Mouse (Mus musculus) midbrain, embryonic 11.5 days (tissue): Measurements from ENCODE around the gene Folr1. TPM values are rescaled to one million over a fixed set of nuclear protein-coding genes. Genes with fewer than 3 reads are reported as not detected.

Experiments used
- ATAC-seq: fragments of 200-750 bp; cut with Nextera tagmentation; 2 replicates; pipeline ENCODE4 v1.8.0; 2017; ENCODE audit warnings: moderate TSS enrichment, moderate library complexity; ENCODE audit not compliant: low FRiP score
- DNase-seq: peaks from one replicate; pipeline ENCODE4 v3.0.0; 2015; ENCODE audit warnings: low spot score; ENCODE audit errors: missing footprints
- H3K27ac ChIP-seq: fragments of 300-500 bp; sonication (generic); 2 replicates; pipeline ENCODE4 v1.5.1; 2014; ENCODE audit warnings: low read depth, low read length
- H3K27me3 ChIP-seq: fragments of 300-500 bp; sonication (generic); 2 replicates; pipeline ENCODE4 v1.6.1; 2014; ENCODE audit warnings: mild to moderate bottlenecking, low read length, moderate library complexity, mixed read lengths; ENCODE audit not compliant: control insufficient read depth, insufficient read depth
- H3K36me3 ChIP-seq: fragments of 300-500 bp; sonication (generic); 2 replicates; pipeline ENCODE4 v1.6.1; 2014; ENCODE audit warnings: mild to moderate bottlenecking, low read length, moderate library complexity, mixed read lengths; ENCODE audit not compliant: control insufficient read depth, insufficient read depth
- H3K4me1 ChIP-seq: fragments of 300-500 bp; sonication (generic); 2 replicates; pipeline ENCODE4 v1.6.1; 2014; ENCODE audit warnings: low read length; ENCODE audit not compliant: control insufficient read depth, insufficient read depth
- H3K4me2 ChIP-seq: fragments of 300-500 bp; sonication (generic); 2 replicates; pipeline ENCODE4 v1.6.1; 2014; ENCODE audit warnings: mild to moderate bottlenecking, moderate library complexity
- H3K4me3 ChIP-seq: fragments of 300-500 bp; sonication (generic); 2 replicates; pipeline ENCODE4 v1.5.1; 2014; ENCODE audit warnings: low read depth, low read length
- H3K9ac ChIP-seq: fragments of 300-500 bp; sonication (generic); 2 replicates; pipeline ENCODE4 v1.6.1; 2014; ENCODE audit warnings: low read length
- H3K9me3 ChIP-seq: fragments of 300-500 bp; sonication (generic); 2 replicates; pipeline ENCODE4 v1.6.1; 2016; ENCODE audit warnings: low read length; ENCODE audit not compliant: control insufficient read depth
- WGBS: fragments of 180-500 bp; shearing (Covaris S2); extraction: QIAGEN DNeasy Blood & Tissue Kit; methylation state at CpG from one replicate; pipeline ENCODE4 v1.1.7; 2014; 5-methylcytosine and 5-hydroxymethylcytosine counted together
- polyA plus RNA-seq: library from polyadenylated mRNA; unstranded; fragments of >200 nt; fragmentation: Nextera tagmentation; extraction: Ambion mirVana; gene quantifications from 2 replicates; pipeline ENCODE4 v1.2.1, GENCODE M21; 2014

Gene Folr1
- polyA plus RNA-seq, 1 experiment from 2014 or later, result 12.4 TPM

GRCm38 (mm10) chr7:101830373-101830772 lies 40.2 kb downstream of the Folr1 start:
- Histone ChIP-seq H3K36me3 (peaks cover 50% of the 10 kb centered on the region), H3K27me3 (no peaks in the 10 kb centered on the region), H3K4me3 (no peak overlapping the region), H3K9me3 (no peaks in the 10 kb centered on the region), H3K4me2 (no peak overlapping the region), H3K4me1 (peaks cover 15% of the 10 kb centered on the region; the same call in 1 of the 2 replicates), H3K9ac (no peak overlapping the region), H3K27ac (no peak overlapping the region)
- WGBS, result 92% methylated on average over 3 of the region's 3 CpGs
- DNase-seq, result no peak
- no peak for ATAC-seq

GRCm38 (mm10) chr7:101823758-101824630 lies 46.6 kb downstream of the Folr1 start:
- ATAC-seq (no peak), DNase-seq (peak; percentile 87)
- WGBS, result 86% methylated on average over 18 of the region's 18 CpGs
- peaks cover 16% of the 10 kb centered on the region for H3K36me3 ChIP-seq
- H3K27me3 ChIP-seq, result peaks cover 35% of the 10 kb centered on the region
- no peak overlapping the region for H3K4me3 ChIP-seq
- H3K27ac ChIP-seq, result no peak overlapping the region
- H3K4me1 ChIP-seq, result peaks cover 13% of the 10 kb centered on the region
- no peak overlapping the region for H3K4me2 ChIP-seq
- H3K9ac ChIP-seq, result no peak overlapping the region
- no peaks in the 10 kb centered on the region for H3K9me3 ChIP-seq

GRCm38 (mm10) chr7:101822836-101823757 lies 47.5 kb downstream of the Folr1 start:
- ATAC-seq (peak; percentile 16), DNase-seq (peak; percentile 92)
- Histone ChIP-seq H3K27ac (no peak overlapping the region), H3K9me3 (no peaks in the 10 kb centered on the region), H3K9ac (no peak overlapping the region), H3K4me3 (no peak overlapping the region), H3K27me3 (peaks cover 44% of the 10 kb centered on the region), H3K4me1 (peaks cover 18% of the 10 kb centered on the region), H3K4me2 (no peak overlapping the region), H3K36me3 (peaks cover 11% of the 10 kb centered on the region)
- WGBS, result 30% methylated on average over 32 of the region's 32 CpGs

- Histone ChIP-seq H3K9ac (peak overlapping the region; percentile 66), H3K36me3 (peaks cover 8% of the 10 kb centered on the region), H3K27me3 (peaks cover 57% of the 10 kb centered on the region), H3K9me3 (no peaks in the 10 kb centered on the region), H3K4me2 (peak overlapping the region; percentile 66), H3K27ac (no peak overlapping the region), H3K4me3 (peak overlapping the region; percentile 37), H3K4me1 (peaks cover 21% of the 10 kb centered on the region)
- 0% methylated on average over 63 of the region's 71 CpGs for WGBS
- ATAC-seq (peak; percentile 77), DNase-seq (peak; percentile 98)
These were observed 48.8 kb downstream of the Folr1 start for GRCm38 (mm10) chr7:101821571-101822501.

- no peak overlapping the region for H3K27ac ChIP-seq
- H3K36me3 ChIP-seq, result no peaks in the 10 kb centered on the region; the same call in 1 of the 2 replicates
- H3K9me3 ChIP-seq, result no peaks in the 10 kb centered on the region
- H3K4me3 ChIP-seq, result peak overlapping the region; percentile 37; the same call in 1 of the 2 replicates
- ATAC-seq (no peak), DNase-seq (peak; percentile 96)
- H3K9ac ChIP-seq, result peak overlapping the region; percentile 27; the same call in 1 of the 2 replicates
- peaks cover 59% of the 10 kb centered on the region for H3K27me3 ChIP-seq
- WGBS, result 4% methylated on average over 35 of the region's 35 CpGs
- H3K4me1 ChIP-seq, result peaks cover 21% of the 10 kb centered on the region
- peak overlapping the region; percentile 66 for H3K4me2 ChIP-seq
These were observed 50.1 kb downstream of the Folr1 start for GRCm38 (mm10) chr7:101820295-101821030.

GRCm38 (mm10) chr7:101817861-101818401 lies 52.7 kb downstream of the Folr1 start, which contains the start of gene Phox2a:
TSS of gene Phox2a (plus strand) at chr7:101818313.
- H3K36me3 ChIP-seq, result no peaks in the 10 kb centered on the region
- H3K27ac ChIP-seq, result no peak within 1 kb of the TSS
- peaks cover 21% of the 10 kb centered on the region for H3K4me1 ChIP-seq
- H3K9me3 ChIP-seq, result no peaks in the 10 kb centered on the region
- peaks cover 57% of the 10 kb centered on the region for H3K27me3 ChIP-seq
- H3K4me2 ChIP-seq, result peak within 1 kb of the TSS; percentile 44
- whole genome bisulfite sequencing, result under 1% methylated on average over 45 of the region's 45 CpGs
- ATAC-seq, result peak; percentile 45
- no peak within 1 kb of the TSS for H3K9ac ChIP-seq
- peak; percentile 91 for DNase-seq
- peak within 1 kb of the TSS; percentile 30 for H3K4me3 ChIP-seq
